Mouse (Mus musculus) G1E (cell line): ENCODE results near the gene Traf3.

Experiments used
- CTCF ChIP-seq: IDR thresholded peaks from 2 replicates; pipeline ENCODE4 v1.5.1; 2012; ENCODE audit warnings: low read depth, low read length, inconsistent platforms, mixed read lengths
- GATA1 ChIP-seq: IDR thresholded peaks from 2 replicates; pipeline ENCODE4 v1.6.1; 2012; ENCODE audit warnings: borderline replicate concordance, low read length, inconsistent platforms, mixed read lengths

DNA sequence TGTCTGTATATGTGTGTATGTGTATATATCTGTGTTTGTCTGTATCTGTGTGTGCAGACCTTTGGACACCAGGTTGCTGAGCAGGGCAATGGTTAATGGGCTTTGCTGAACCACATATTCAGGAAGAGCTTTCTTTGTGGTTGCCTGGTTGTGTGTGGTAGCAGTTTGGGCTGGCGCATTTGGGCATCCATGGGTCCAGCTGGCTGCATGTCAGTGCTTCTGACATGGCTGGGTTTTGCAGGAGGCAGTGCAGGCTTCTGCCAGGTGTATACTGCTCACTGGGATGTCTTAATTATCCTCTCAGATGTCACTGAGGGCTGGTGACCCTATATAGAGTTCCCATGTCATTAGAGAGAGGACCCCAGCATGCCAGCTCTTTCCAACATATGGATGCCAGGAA, 10.4 kb upstream of the Traf3 start:
- TF ChIP-seq CTCF (no peak), GATA1 (no peak)
